Mouse (Mus musculus) gonadal fat pad, adult 2 months (tissue): Measurements from ENCODE around the gene Dennd2c. TPM values are rescaled to one million over a fixed set of nuclear protein-coding genes. Genes with fewer than 3 reads are reported as not detected.
"Not testable (repeated sequence)": the region's sequence is repeated elsewhere in the genome, so short reads cannot be mapped to it uniquely, and the experiment has no call there.

ENCODE experiments used
- DNase-seq: peaks from one replicate; pipeline ENCODE4 v3.0.0-alpha.2; 2012; ENCODE audit warnings: low read depth
- polyA plus RNA-seq: library from polyadenylated mRNA; depleted of rRNA; stranded (reverse); fragments of >200 nt; gene quantifications from 2 replicates; pipeline ENCODE4 v1.2.3, GENCODE M21; 2012

The Dennd2c gene
- polyA plus RNA-seq, 1 experiment = 0.89 TPM

GRCm38 (mm10) chr3:103112216-103112615 lies 9.8 kb downstream of the Dennd2c start:
- DNase-seq = no peak

- no peak for DNase-seq
Measured at GRCm38 (mm10) chr3:103123636-103124035, 21.2 kb downstream of the Dennd2c start.

- DNase-seq = no peak
Measured at GRCm38 (mm10) chr3:103126138-103126537, 23.7 kb downstream of the Dennd2c start.

- no peak for DNase-seq
Measured at GRCm38 (mm10) chr3:103127177-103127576, 24.8 kb downstream of the Dennd2c start.

GRCm38 (mm10) chr3:103127721-103128120 lies 25.3 kb downstream of the Dennd2c start:
- no peak for DNase-seq

GRCm38 (mm10) chr3:103128251-103128650 lies 25.8 kb downstream of the Dennd2c start:
- no peak for DNase-seq

GRCm38 (mm10) chr3:103129367-103130159 lies 27.2 kb downstream of the Dennd2c start:
- DNase-seq = no peak

- no peak for DNase-seq
Measured at GRCm38 (mm10) chr3:103130236-103130751, 27.9 kb downstream of the Dennd2c start.

GRCm38 (mm10) chr3:103133098-103133497 lies 30.7 kb downstream of the Dennd2c start:
- DNase-seq = no peak

GRCm38 (mm10) chr3:103136414-103137077 lies 34.1 kb downstream of the Dennd2c start:
- DNase-seq = no peak

GRCm38 (mm10) chr3:103139047-103139446 lies 36.6 kb downstream of the Dennd2c start:
- DNase-seq = no peak

- DNase-seq = not testable (repeated sequence)
Measured at GRCm38 (mm10) chr3:103140095-103140838, 37.9 kb downstream of the Dennd2c start.

- no peak for DNase-seq
Measured at GRCm38 (mm10) chr3:103141287-103141686, 38.9 kb downstream of the Dennd2c start.

GRCm38 (mm10) chr3:103142366-103142765 lies 40.0 kb downstream of the Dennd2c start:
- no peak for DNase-seq

- no peak for DNase-seq
Measured at GRCm38 (mm10) chr3:103145336-103145735, 42.9 kb downstream of the Dennd2c start.

- no peak for DNase-seq
Measured at GRCm38 (mm10) chr3:103145791-103146190, 43.4 kb downstream of the Dennd2c start.

- no peak for DNase-seq
Measured at GRCm38 (mm10) chr3:103146330-103147166, 44.1 kb downstream of the Dennd2c start.

- no peak for DNase-seq
Measured at GRCm38 (mm10) chr3:103147775-103148174, 45.4 kb downstream of the Dennd2c start.

- no peak for DNase-seq
Measured at GRCm38 (mm10) chr3:103148941-103149340, 46.5 kb downstream of the Dennd2c start.

- DNase-seq = no peak
Measured at GRCm38 (mm10) chr3:103153761-103154160, 51.4 kb downstream of the Dennd2c start.

- no peak for DNase-seq
Measured at GRCm38 (mm10) chr3:103159232-103159900, 57.0 kb downstream of the Dennd2c start.
